Mouse (Mus musculus): ENCODE results near the gene Islr2. TPM values are rescaled to one million over a fixed set of nuclear protein-coding genes. Genes with fewer than 3 reads are reported as not detected.
A peak's percentile ranks its signal among the peaks of the same experiment; 100 is the strongest.

The Islr2 gene
- polyA plus RNA-seq, 1 experiment from 2014 or later: 5.4 TPM

GRCm38 (mm10) chr9:58228777-58229466, 24.8 kb upstream of the Islr2 start:
- no peaks in the 10 kb centered on the region for H3K9me3 ChIP-seq (replicated peaks; ENCODE audit: control insufficient read depth, low read length)
- no peak overlapping the region for H3K9ac ChIP-seq (replicated peaks; ENCODE audit: low read length)
- H3K36me3 ChIP-seq (replicated peaks; ENCODE audit: control insufficient read depth, insufficient read depth, low read depth, low read length): no peaks in the 10 kb centered on the region
- ATAC-seq (replicated peaks; ENCODE audit: insufficient number of reproducible peaks, low FRiP score, low TSS enrichment, low read depth) (no peak), DNase-seq (ENCODE audit: low spot score) (no peak)
- no peak overlapping the region for H3K27ac ChIP-seq (replicated peaks; ENCODE audit: low read depth, low read length)
- H3K4me3 ChIP-seq (ENCODE audit: low read depth, low read length): no peak overlapping the region
- WGBS: 95% methylated on average over 9 of the region's 9 CpGs
- no peaks in the 10 kb centered on the region for H3K4me1 ChIP-seq (ENCODE audit: control insufficient read depth, insufficient read depth, low read length)
- H3K27me3 ChIP-seq (ENCODE audit: control insufficient read depth, insufficient read depth, low read length): no peaks in the 10 kb centered on the region
- H3K4me2 ChIP-seq (ENCODE audit: low read depth, low read length): no peak overlapping the region

GRCm38 (mm10) chr9:58225915-58226913, 22.1 kb upstream of the Islr2 start:
- Histone ChIP-seq H3K27me3 (ENCODE audit: control insufficient read depth, insufficient read depth, low read length) (no peaks in the 10 kb centered on the region), H3K4me2 (ENCODE audit: low read depth, low read length) (no peak overlapping the region), H3K36me3 (replicated peaks; ENCODE audit: control insufficient read depth, insufficient read depth, low read depth, low read length) (no peaks in the 10 kb centered on the region), H3K27ac (replicated peaks; ENCODE audit: low read depth, low read length) (no peak overlapping the region), H3K9ac (replicated peaks; ENCODE audit: low read length) (no peak overlapping the region), H3K9me3 (replicated peaks; ENCODE audit: control insufficient read depth, low read length) (no peaks in the 10 kb centered on the region), H3K4me3 (ENCODE audit: low read depth, low read length) (no peak overlapping the region), H3K4me1 (ENCODE audit: control insufficient read depth, insufficient read depth, low read length) (no peaks in the 10 kb centered on the region)
- ATAC-seq (replicated peaks; ENCODE audit: insufficient number of reproducible peaks, low FRiP score, low TSS enrichment, low read depth): no peak
- 64% methylated on average over 9 of the region's 9 CpGs for whole genome bisulfite sequencing
- peak; percentile 50 for DNase-seq (ENCODE audit: low spot score)

DNA sequence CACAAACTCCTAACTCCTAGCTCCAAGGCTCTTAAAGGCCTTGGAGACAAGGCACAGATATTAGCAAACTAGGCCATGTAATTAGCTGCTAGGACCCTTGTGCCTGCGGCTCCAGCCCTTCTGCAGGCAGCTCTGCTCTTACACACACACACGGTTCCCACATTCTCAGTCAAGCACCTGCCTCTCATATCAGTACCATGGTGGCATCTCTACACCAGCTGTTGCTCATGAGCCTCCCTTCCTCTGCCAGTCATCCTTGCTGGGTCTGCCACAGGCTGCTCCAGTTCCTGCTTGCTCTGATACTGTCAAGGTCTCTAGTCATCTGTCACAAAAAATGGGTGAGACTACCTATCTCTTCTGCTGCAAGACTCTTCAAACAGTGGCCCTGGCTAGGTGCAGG, 20.2 kb upstream of the Islr2 start:
- no peak overlapping the region for H3K27ac ChIP-seq (replicated peaks; ENCODE audit: low read depth, low read length)
- ATAC-seq (replicated peaks; ENCODE audit: insufficient number of reproducible peaks, low FRiP score, low TSS enrichment, low read depth) (no peak), DNase-seq (ENCODE audit: low spot score) (no peak)
- peaks cover 3% of the 10 kb centered on the region; the same call in 1 of the 2 replicates for H3K36me3 ChIP-seq (replicated peaks; ENCODE audit: control insufficient read depth, insufficient read depth, low read depth, low read length)
- H3K4me3 ChIP-seq (ENCODE audit: low read depth, low read length): no peak overlapping the region
- H3K4me1 ChIP-seq (ENCODE audit: control insufficient read depth, insufficient read depth, low read length): no peaks in the 10 kb centered on the region
- no peaks in the 10 kb centered on the region for H3K27me3 ChIP-seq (ENCODE audit: control insufficient read depth, insufficient read depth, low read length)
- 88% methylated on average over 2 of the region's 2 CpGs for WGBS
- H3K4me2 ChIP-seq (ENCODE audit: low read depth, low read length): no peak overlapping the region
- H3K9ac ChIP-seq (replicated peaks; ENCODE audit: low read length): no peak overlapping the region
- no peaks in the 10 kb centered on the region for H3K9me3 ChIP-seq (replicated peaks; ENCODE audit: control insufficient read depth, low read length)

GRCm38 (mm10) chr9:58220218-58220903, 16.2 kb upstream of the Islr2 start:
- Histone ChIP-seq H3K4me3 (ENCODE audit: low read depth, low read length) (no peak overlapping the region), H3K9ac (replicated peaks; ENCODE audit: low read length) (no peak overlapping the region), H3K27me3 (ENCODE audit: control insufficient read depth, insufficient read depth, low read length) (no peaks in the 10 kb centered on the region), H3K36me3 (replicated peaks; ENCODE audit: control insufficient read depth, insufficient read depth, low read depth, low read length) (peaks cover 3% of the 10 kb centered on the region; the same call in 1 of the 2 replicates), H3K27ac (replicated peaks; ENCODE audit: low read depth, low read length) (no peak overlapping the region), H3K4me2 (ENCODE audit: low read depth, low read length) (no peak overlapping the region), H3K9me3 (replicated peaks; ENCODE audit: control insufficient read depth, low read length) (no peaks in the 10 kb centered on the region), H3K4me1 (ENCODE audit: control insufficient read depth, insufficient read depth, low read length) (no peaks in the 10 kb centered on the region)
- no peak for ATAC-seq (replicated peaks; ENCODE audit: insufficient number of reproducible peaks, low FRiP score, low TSS enrichment, low read depth)
- DNase-seq (ENCODE audit: low spot score): peak; percentile 71
- 65% methylated on average over 24 of the region's 24 CpGs for WGBS

DNA sequence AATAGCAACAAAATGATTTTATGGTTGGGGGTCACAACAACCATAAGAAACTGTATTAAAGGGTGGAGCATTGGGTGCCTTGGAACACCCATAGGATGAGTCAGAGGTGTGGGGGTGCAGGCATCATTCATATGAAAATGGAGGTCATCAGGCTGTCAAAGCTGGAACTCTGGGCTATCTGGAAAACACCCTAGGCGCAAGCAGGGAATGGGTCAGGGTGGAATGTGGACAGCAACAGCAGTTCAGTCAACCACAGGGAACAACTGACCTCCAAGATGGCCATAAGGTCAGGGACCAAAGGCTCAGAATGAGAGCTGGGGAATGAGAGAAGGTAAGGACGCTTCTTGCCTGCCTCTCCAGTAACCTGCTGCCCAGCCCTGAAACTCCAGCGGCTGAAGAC, 14.4 kb upstream of the Islr2 start:
- Histone ChIP-seq H3K27ac (replicated peaks; ENCODE audit: low read depth, low read length) (no peak overlapping the region), H3K4me2 (ENCODE audit: low read depth, low read length) (no peak overlapping the region), H3K36me3 (replicated peaks; ENCODE audit: control insufficient read depth, insufficient read depth, low read depth, low read length) (peaks cover 3% of the 10 kb centered on the region; the same call in 1 of the 2 replicates), H3K27me3 (ENCODE audit: control insufficient read depth, insufficient read depth, low read length) (no peaks in the 10 kb centered on the region), H3K9me3 (replicated peaks; ENCODE audit: control insufficient read depth, low read length) (no peaks in the 10 kb centered on the region), H3K9ac (replicated peaks; ENCODE audit: low read length) (no peak overlapping the region), H3K4me1 (ENCODE audit: control insufficient read depth, insufficient read depth, low read length) (no peaks in the 10 kb centered on the region), H3K4me3 (ENCODE audit: low read depth, low read length) (no peak overlapping the region)
- DNase-seq (ENCODE audit: low spot score): no peak
- no peak for ATAC-seq (replicated peaks; ENCODE audit: insufficient number of reproducible peaks, low FRiP score, low TSS enrichment, low read depth)
- 90% methylated on average over 3 of the region's 3 CpGs for WGBS

- DNase-seq (ENCODE audit: low spot score): peak; percentile 63
- Histone ChIP-seq H3K4me2 (ENCODE audit: low read depth, low read length) (no peak overlapping the region), H3K4me1 (ENCODE audit: control insufficient read depth, insufficient read depth, low read length) (no peaks in the 10 kb centered on the region), H3K9ac (replicated peaks; ENCODE audit: low read length) (no peak overlapping the region), H3K27me3 (ENCODE audit: control insufficient read depth, insufficient read depth, low read length) (no peaks in the 10 kb centered on the region), H3K9me3 (replicated peaks; ENCODE audit: control insufficient read depth, low read length) (no peaks in the 10 kb centered on the region), H3K27ac (replicated peaks; ENCODE audit: low read depth, low read length) (no peak overlapping the region), H3K4me3 (ENCODE audit: low read depth, low read length) (no peak overlapping the region), H3K36me3 (replicated peaks; ENCODE audit: control insufficient read depth, insufficient read depth, low read depth, low read length) (peaks cover 3% of the 10 kb centered on the region; the same call in 1 of the 2 replicates)
- 48% methylated on average over 6 of the region's 6 CpGs for whole genome bisulfite sequencing
- no peak for ATAC-seq (replicated peaks; ENCODE audit: insufficient number of reproducible peaks, low FRiP score, low TSS enrichment, low read depth)
These were observed 12.3 kb upstream of the Islr2 start for GRCm38 (mm10) chr9:58216402-58216801.

DNA sequence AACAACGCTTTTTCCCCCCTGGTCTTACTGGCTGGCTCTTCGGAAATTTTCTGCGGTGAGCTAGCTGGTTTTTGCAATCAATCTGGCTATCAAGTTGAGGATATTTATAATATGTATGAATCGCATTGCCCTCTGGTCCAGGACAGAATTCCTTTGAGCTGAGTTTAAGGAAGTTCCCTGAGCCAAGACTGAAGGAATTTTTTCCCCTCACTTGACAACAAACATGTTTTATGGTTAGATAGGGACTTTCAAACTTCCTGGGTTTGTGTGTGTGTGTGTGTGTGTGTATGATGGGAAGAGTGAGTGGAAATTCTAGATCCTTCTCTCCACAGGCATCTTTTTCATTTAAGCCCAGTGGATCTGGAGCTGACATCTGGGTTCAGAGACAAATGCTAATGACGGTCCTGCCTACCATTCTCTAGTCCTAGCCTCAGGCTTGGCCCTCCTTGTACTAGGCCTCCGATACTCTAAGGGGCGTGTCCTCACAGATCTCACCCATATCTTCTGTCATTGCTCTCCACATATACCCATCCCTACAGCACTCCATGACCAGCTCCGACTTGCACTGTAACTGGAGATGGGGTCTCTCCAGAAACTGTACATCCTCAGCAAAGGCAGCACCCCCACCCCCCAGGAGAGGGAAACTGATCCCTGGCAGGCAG, 10.5 kb upstream of the Islr2 start:
- Histone ChIP-seq H3K9me3 (replicated peaks; ENCODE audit: control insufficient read depth, low read length) (no peaks in the 10 kb centered on the region), H3K27me3 (ENCODE audit: control insufficient read depth, insufficient read depth, low read length) (no peaks in the 10 kb centered on the region), H3K36me3 (replicated peaks; ENCODE audit: control insufficient read depth, insufficient read depth, low read depth, low read length) (peaks cover 3% of the 10 kb centered on the region; the same call in 1 of the 2 replicates), H3K9ac (replicated peaks; ENCODE audit: low read length) (no peak overlapping the region; the same call in 1 of the 2 replicates), H3K4me3 (ENCODE audit: low read depth, low read length) (no peak overlapping the region), H3K4me2 (ENCODE audit: low read depth, low read length) (no peak overlapping the region), H3K4me1 (ENCODE audit: control insufficient read depth, insufficient read depth, low read length) (no peaks in the 10 kb centered on the region), H3K27ac (replicated peaks; ENCODE audit: low read depth, low read length) (no peak overlapping the region)
- DNase-seq (ENCODE audit: low spot score) (no peak), ATAC-seq (replicated peaks; ENCODE audit: insufficient number of reproducible peaks, low FRiP score, low TSS enrichment, low read depth) (peak; percentile 25; the same call in 1 of the 2 replicates)
- 57% methylated on average over 8 of the region's 8 CpGs for WGBS

Measured in embryonic facial prominence, embryonic 11.5 days (tissue).